Mouse (Mus musculus) adrenal gland, postnatal 10 days (tissue): Measurements from ENCODE around the gene Sae1. TPM values are rescaled to one million over a fixed set of nuclear protein-coding genes. Genes with fewer than 3 reads are reported as not detected.
A peak's percentile ranks its signal among the peaks of the same experiment; 100 is the strongest.

Experiments used
- DNase-seq: peaks from one replicate; pipeline ENCODE4 v3.0.0; 2021; ENCODE audit warnings: mixed read lengths
- total RNA-seq, 2 experiments: library from RNA; stranded (reverse); gene quantifications; 2 replicates each; pipeline ENCODE4 v1.2.3; 2021

Gene Sae1
- total RNA-seq, 2 experiments from 2014 or later = 60.8 to 64.0 TPM

DNA sequence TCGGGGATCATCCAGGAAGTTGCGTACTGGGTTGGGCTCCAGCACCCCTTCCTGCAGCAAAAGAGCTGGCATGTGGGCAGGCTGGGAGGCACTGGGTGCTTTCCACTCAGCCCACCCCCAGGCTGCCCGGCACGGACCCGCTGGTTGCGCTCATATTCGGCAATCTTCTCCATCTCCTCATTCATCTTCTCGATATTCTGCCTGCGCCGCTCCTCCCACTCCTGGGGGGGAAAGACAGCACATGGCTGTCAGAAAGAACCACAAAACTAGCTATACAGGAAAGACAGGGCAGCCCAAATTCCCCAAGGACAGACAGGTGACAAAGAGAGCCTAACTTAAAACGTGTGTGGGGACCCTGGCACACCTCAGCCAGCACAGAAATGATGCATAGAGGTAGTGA, 106.9 kb downstream of the Sae1 start:
- DNase-seq = no peak

GRCm38 (mm10) chr7:16274922-16275890, 112.4 kb downstream of the Sae1 start:
- no peak for DNase-seq

DNA sequence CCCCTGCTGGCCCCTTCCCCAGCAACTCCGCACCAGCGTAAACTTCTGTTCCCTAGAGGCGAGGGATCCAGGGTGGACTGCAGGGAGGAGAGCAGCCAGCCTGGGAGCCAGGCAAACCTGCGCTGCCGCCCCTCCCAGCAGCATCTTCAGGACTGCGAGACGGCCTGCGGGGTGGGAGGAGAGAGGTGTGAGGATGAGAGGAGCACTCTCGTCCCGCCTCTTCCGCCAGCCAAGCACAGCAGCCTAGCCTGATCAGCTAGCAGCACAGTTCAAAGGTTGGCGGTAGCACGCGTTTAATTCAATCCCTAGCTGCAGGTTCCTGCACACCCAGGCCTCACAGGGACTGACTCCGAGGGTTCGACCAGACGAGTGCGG, 113.9 kb downstream of the Sae1 start:
- DNase-seq = peak; percentile 72

- peak; percentile 90 for DNase-seq
These were observed 114.4 kb downstream of the Sae1 start, which contains the start of gene Inafm1 for GRCm38 (mm10) chr7:16273081-16273765. TSS of gene Inafm1 (minus strand) at chr7:16273617.

- DNase-seq = peak; percentile 83
These were observed 114.9 kb downstream of the Sae1 start for GRCm38 (mm10) chr7:16272681-16273080.

GRCm38 (mm10) chr7:16271139-16271538, 116.5 kb downstream of the Sae1 start:
- no peak for DNase-seq

Other genes with a start within 250 kb of the Sae1 start
- 10 to 100 TPM in 1 of 2 experiments, 1 to 10 TPM in 1; 9.6 to 12.2 TPM for gene Meis3, start 212.7 kb downstream of the Sae1 start, total RNA-seq
- gene Dhx34, start 165.8 kb downstream of the Sae1 start, total RNA-seq = 10 to 100 TPM; 10.4 to 14.9 TPM
- under 1 TPM; 0.36 to 0.67 TPM for gene C5ar2, start 143.7 kb downstream of the Sae1 start, total RNA-seq
- 1 to 10 TPM; 2.7 to 3.9 TPM for gene C5ar1, start 128.3 kb downstream of the Sae1 start, total RNA-seq
- 10 to 100 TPM; 20.4 to 24.2 TPM for gene Inafm1, start 114.2 kb downstream of the Sae1 start, total RNA-seq
- gene Ccdc9, start 101.0 kb downstream of the Sae1 start, total RNA-seq = 10 to 100 TPM; 54.7 to 67.5 TPM
- 10 to 100 TPM in 1 of 2 experiments, 1 to 10 TPM in 1; 7.9 to 13.9 TPM for gene Bbc3, start 79.4 kb downstream of the Sae1 start, total RNA-seq
- gene Zc3h4, start 13.1 kb upstream of the Sae1 start, total RNA-seq = 10 to 100 TPM; 44.0 to 54.3 TPM
- 10 to 100 TPM; 43.9 to 46.8 TPM for gene Tmem160, start 65.0 kb upstream of the Sae1 start, total RNA-seq
- not detected for gene Npas1, start 89.9 kb upstream of the Sae1 start, total RNA-seq
- gene Arhgap35, start 227.2 kb upstream of the Sae1 start, total RNA-seq = 10 to 100 TPM; 49.3 to 56.1 TPM